Mouse (Mus musculus) CH12.LX (cell line): ENCODE measurements around the gene St6galnac4. TPM values are rescaled to one million over a fixed set of nuclear protein-coding genes. Genes with fewer than 3 reads are reported as not detected.

ENCODE experiments used
- DNase-seq: peaks from one replicate; pipeline ENCODE4 v3.0.0-alpha.2; 2013; ENCODE audit errors: extremely low read depth
- H3K27ac ChIP-seq: 2 replicates; pipeline ENCODE4 v1.5.1; 2012; ENCODE audit warnings: low read depth, mild to moderate bottlenecking, control low read depth, moderate library complexity; ENCODE audit not compliant: insufficient read depth
- H3K27me3 ChIP-seq: replicated peaks from 2 replicates; pipeline ENCODE3; 2012; ENCODE audit warnings: inconsistent platforms
- H3K36me3 ChIP-seq, 2 experiments: replicated peaks in 1 of 2; 2 replicates each; pipeline versions ENCODE3 to v1.6.1; 2012; ENCODE audit warnings: inconsistent platforms in 1 of 2, low read length in 1 of 2, mild to moderate bottlenecking in 1 of 2, mixed read lengths in 1 of 2, moderate library complexity in 1 of 2; ENCODE audit not compliant: control insufficient read depth in 1 of 2, insufficient read depth in 1 of 2
- H3K4me1 ChIP-seq, 2 experiments: 2 replicates each; pipeline ENCODE4 v1.6.1; 2012; ENCODE audit warnings: inconsistent platforms in 1 of 2, moderate library complexity in 1 of 2; ENCODE audit not compliant: insufficient read depth in 2 of 2, control insufficient read depth in 1 of 2
- H3K4me2 ChIP-seq: 2 replicates; pipeline ENCODE4 v1.6.1; 2012; ENCODE audit warnings: low read depth, mild to moderate bottlenecking, control low read depth; ENCODE audit not compliant: poor library complexity, insufficient read depth, severe bottlenecking
- H3K4me3 ChIP-seq, 3 experiments: fragments of 150-350 bp in 1 of 3; sonication (generic) in 1 of 3; replicated peaks in 1 of 3; 2 replicates each; pipeline versions ENCODE3 to v1.5.1; 2011 to 2012; ENCODE audit warnings: low read depth in 2 of 3, low read length in 2 of 3, mild to moderate bottlenecking in 2 of 3, moderate library complexity in 2 of 3, control low read depth in 1 of 3, improper control_type of control experiment in 1 of 3, inconsistent platforms in 1 of 3, mixed read lengths in 1 of 3; ENCODE audit not compliant: poor library complexity in 1 of 3
- H3K79me2 ChIP-seq: replicated peaks from 2 replicates; pipeline ENCODE4 v1.6.1; 2012; ENCODE audit warnings: mild to moderate bottlenecking, moderate library complexity; ENCODE audit not compliant: control insufficient read depth, poor library complexity, insufficient read depth, severe bottlenecking; ENCODE audit errors: extremely low read depth
- H3K9ac ChIP-seq: 2 replicates; pipeline ENCODE4 v1.6.1; 2012; ENCODE audit warnings: low read depth, mild to moderate bottlenecking, control low read depth, moderate library complexity; ENCODE audit not compliant: insufficient read depth
- H3K9me3 ChIP-seq: replicated peaks from 2 replicates; pipeline ENCODE3; 2012; ENCODE audit warnings: low read length, inconsistent platforms, mixed read lengths
- BHLHE40 ChIP-seq: IDR thresholded peaks from 2 replicates; pipeline ENCODE4 v1.6.1; 2011; ENCODE audit warnings: mild to moderate bottlenecking, low read depth, low read length, improper control_type of control experiment
- CHD1 ChIP-seq: IDR thresholded peaks from 2 replicates; pipeline ENCODE4 v1.6.1; 2012; ENCODE audit warnings: low read depth, low read length, improper control_type of control experiment, inconsistent platforms
- E2F4 ChIP-seq: IDR thresholded peaks from 2 replicates; pipeline ENCODE4 v1.6.1; 2011; ENCODE audit warnings: low read depth, low read length, improper control_type of control experiment; ENCODE audit not compliant: insufficient replicate concordance
- ELF1 ChIP-seq: IDR thresholded peaks from 2 replicates; pipeline ENCODE4 v1.6.1; 2014; ENCODE audit warnings: low read depth, mild to moderate bottlenecking, inconsistent platforms, low read length, improper control_type of control experiment
- HCFC1 ChIP-seq: IDR thresholded peaks from 2 replicates; pipeline ENCODE4 v1.6.1; 2012; ENCODE audit warnings: low read depth, mild to moderate bottlenecking, inconsistent platforms, low read length, improper control_type of control experiment
- JUN ChIP-seq: IDR thresholded peaks from 2 replicates; pipeline ENCODE4 v1.6.1; 2011; ENCODE audit warnings: low read depth, mild to moderate bottlenecking, low read length, improper control_type of control experiment, moderate library complexity; ENCODE audit not compliant: insufficient read depth
- JUND ChIP-seq: conservative IDR thresholded peaks from 2 replicates; pipeline ENCODE4 v1.6.1; 2011; ENCODE audit warnings: low read depth, low read length, improper control_type of control experiment
- KAT2A ChIP-seq: IDR thresholded peaks from 2 replicates; pipeline ENCODE4 v1.6.1; 2012; ENCODE audit warnings: low read length, improper control_type of control experiment, inconsistent platforms; ENCODE audit not compliant: insufficient replicate concordance
- MAX ChIP-seq: IDR thresholded peaks from 2 replicates; pipeline ENCODE4 v1.6.1; 2011; ENCODE audit warnings: low read length, improper control_type of control experiment
- MAZ ChIP-seq: IDR thresholded peaks from 2 replicates; pipeline ENCODE4 v1.6.1; 2012; ENCODE audit warnings: low read depth, mild to moderate bottlenecking, inconsistent platforms, low read length, improper control_type of control experiment, moderate library complexity
- MYC ChIP-seq: IDR thresholded peaks from 2 replicates; pipeline ENCODE4 v1.6.1; 2011; ENCODE audit warnings: low read depth, mild to moderate bottlenecking, improper control_type of control experiment, low read length
- PAX5 ChIP-seq: IDR thresholded peaks from 2 replicates; pipeline ENCODE4 v1.6.1; 2012; ENCODE audit warnings: low read length, inconsistent platforms, mixed read lengths
- POLR2AphosphoS2 ChIP-seq: IDR thresholded peaks from 2 replicates; pipeline ENCODE4 v1.6.1; 2011; ENCODE audit warnings: low read depth, low read length, improper control_type of control experiment
- RAD21 ChIP-seq: IDR thresholded peaks from 2 replicates; pipeline ENCODE4 v1.6.1; 2011; ENCODE audit warnings: low read depth, mild to moderate bottlenecking, low read length, improper control_type of control experiment, moderate library complexity
- SIN3A ChIP-seq: IDR thresholded peaks from 2 replicates; pipeline ENCODE4 v1.6.1; 2012; ENCODE audit warnings: low read length, improper control_type of control experiment, inconsistent platforms
- TCF12 ChIP-seq: IDR thresholded peaks from 2 replicates; pipeline ENCODE4 v1.6.1; 2014; ENCODE audit warnings: low read depth, mild to moderate bottlenecking, inconsistent platforms, low read length, improper control_type of control experiment
- USF1 ChIP-seq: IDR thresholded peaks from 2 replicates; pipeline ENCODE4 v1.6.1; 2014; ENCODE audit warnings: low read depth, mild to moderate bottlenecking, inconsistent platforms, low read length, improper control_type of control experiment
- USF2 ChIP-seq: conservative IDR thresholded peaks from 2 replicates; pipeline ENCODE4 v1.6.1; 2011; ENCODE audit warnings: low read depth, low read length, improper control_type of control experiment
- ZKSCAN1 ChIP-seq: IDR thresholded peaks from 2 replicates; pipeline ENCODE4 v1.6.1; 2012; ENCODE audit warnings: low read depth, inconsistent platforms, low read length, improper control_type of control experiment, borderline replicate concordance
- dilution Hi-C: fragments of 300-500 bp; cut with MboI; formaldehyde crosslinking; loops from 2 replicates; pipeline ENCODE4 v1.14.3; 2020; ENCODE audit warnings: low sequenced_read_pairs; ENCODE audit not compliant: extremely low pct_unique_long_range_greater_than_20kb, extremely low pct_ligation_motif_present
- in situ Hi-C: fragments of 300-500 bp; cut with MboI; formaldehyde crosslinking; loops from 3 replicates; pipeline ENCODE4 v1.14.3; 2019; ENCODE audit warnings: low sequenced_read_pairs, low pct_ligation_motif_present, low pct_unique_long_range_greater_than_20kb, mixed read lengths
- polyA plus RNA-seq: library from polyadenylated mRNA; unstranded; fragments of >175 nt; gene quantifications from 2 replicates; pipeline ENCODE4 v1.2.1, GENCODE M21; 2012; ENCODE audit warnings: low read depth; ENCODE audit not compliant: insufficient read length
- total RNA-seq, 2 experiments: library from RNA; depleted of rRNA; stranded (reverse); fragments of 300-350 nt in 1 of 2; fragments of >200 nt in 1 of 2; gene quantifications; 2 replicates each; pipeline ENCODE4 v1.2.3; 2012 to 2014

The St6galnac4 gene
- total and polyA plus RNA-seq, 3 experiments = 51.9 to 81.7 (median 58.3) TPM

DNA sequence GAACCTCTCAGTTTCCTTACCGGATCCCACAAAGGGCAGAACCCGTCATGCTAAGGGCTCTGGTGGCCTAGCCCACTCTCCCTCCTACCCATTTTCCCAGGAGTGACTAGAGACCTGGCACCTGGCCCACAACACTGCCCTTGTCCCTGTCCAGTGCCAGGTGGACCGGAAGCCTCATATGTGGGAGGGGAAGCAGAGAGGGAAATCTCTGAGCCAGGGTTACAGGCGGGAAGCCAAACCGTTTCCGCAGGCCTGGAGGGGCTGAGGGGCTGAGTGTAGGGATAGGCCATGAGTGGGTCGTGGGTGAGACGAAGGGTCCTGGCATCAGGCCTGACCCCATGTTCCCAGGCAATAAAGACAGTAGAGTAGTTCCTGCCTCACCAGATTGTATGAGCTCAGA, 11.6 kb downstream of the St6galnac4 start:
- Histone ChIP-seq H3K4me1 (peaks cover 0 to 19% of the 10 kb centered on the region in 2 experiments; a peak in 2 of 4 replicates), H3K36me3 (peaks cover 46 to 72% of the 10 kb centered on the region in 2 experiments), H3K4me3 (no peak overlapping the region), H3K9ac (no peak overlapping the region), H3K79me2 (no peaks in the 10 kb centered on the region), H3K4me2 (no peak overlapping the region), H3K27ac (no peak overlapping the region), H3K27me3 (no peaks in the 10 kb centered on the region), H3K9me3 (no peaks in the 10 kb centered on the region)
- dilution Hi-C loops = no loop called here
- no peak for DNase-seq
- TF ChIP-seq KAT2A (no peak), USF2 (no peak), BHLHE40 (no peak), RAD21 (no peak), USF1 (no peak), SIN3A (no peak), JUND (no peak), CHD1 (no peak), JUN (no peak), MYC (no peak), MAZ (no peak), POLR2AphosphoS2 (no peak), TCF12 (no peak), MAX (no peak), E2F4 (no peak), ZKSCAN1 (no peak)
- in situ Hi-C loops = no loop called here

DNA sequence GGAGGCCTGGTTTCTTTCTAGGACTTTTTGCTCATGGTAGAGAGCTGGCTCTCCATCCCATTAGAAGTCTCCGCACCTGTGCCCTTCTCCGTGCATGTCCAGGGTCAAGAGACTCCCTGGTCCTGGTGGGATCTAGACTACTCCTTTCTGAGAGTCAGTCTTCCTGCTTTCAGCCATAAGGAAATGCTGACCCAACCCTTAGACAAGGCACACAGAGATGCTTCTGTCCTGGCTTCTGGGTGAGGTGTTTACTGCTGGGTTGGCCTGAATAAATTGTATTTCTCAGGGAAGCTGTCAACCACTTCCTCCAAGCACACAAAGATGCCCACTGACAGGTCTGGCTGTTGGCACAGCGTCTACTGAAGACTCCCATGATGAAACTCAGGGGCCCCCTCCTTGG, 12.5 kb downstream of the St6galnac4 start, which contains the start of gene St6galnac6:
Gene St6galnac6, plus strand, starts transcription at position 301 of the 400 bp plus-strand sequence.
- dilution Hi-C loops (no loop called here), in situ Hi-C loops (no loop called here)
- DNase-seq = no peak
- no peak within 1 kb of the TSS for H3K27ac ChIP-seq
- H3K4me3 ChIP-seq = no peak within 1 kb of the TSS
- H3K36me3 ChIP-seq = peaks cover 37 to 63% of the 10 kb centered on the region in 2 experiments
- no peak within 1 kb of the TSS for H3K9ac ChIP-seq
- H3K79me2 ChIP-seq = no peaks in the 10 kb centered on the region
- no peak within 1 kb of the TSS for H3K4me2 ChIP-seq
- no peak for TF ChIP-seq PAX5
- TF ChIP-seq ELF1 = no peak
- no peak for TF ChIP-seq MYC
- no peak for TF ChIP-seq BHLHE40
- TF ChIP-seq HCFC1 = no peak
- no peaks in the 10 kb centered on the region for H3K27me3 ChIP-seq
- no peaks in the 10 kb centered on the region for H3K9me3 ChIP-seq
- peaks cover 0 to 19% of the 10 kb centered on the region in 2 experiments; a peak in 2 of 4 replicates for H3K4me1 ChIP-seq
